15 mouse cellular contexts compared by ENCODE assay signal in genomic region chr9:47403317-47403716, GRCm38 (mm10).
"Had no signal": no experiment of that assay in that cellular context is flagged by ENCODE, and none has a peak within 500 bp of the region (broad histone marks: within the 10 kb centered on the region; RNA-seq: fewer than 3 reads in every experiment).

No protein-coding gene starts in this region.

- DNase-seq: kidney, adult 2 months; kidney, postnatal 10 days; kidney, postnatal 36 days; liver, postnatal 0 days; lung, embryonic 14.5 days; right cerebral cortex, postnatal 25 days; spleen, adult 18-20 months; thymus, postnatal 25 days had no signal

- H3K9ac ChIP-seq: limb, embryonic 15.5 days; liver, embryonic 14.5 days; liver, postnatal 0 days; lung, embryonic 14.5 days; stomach, embryonic 15.5 days had no signal

- H3K27ac ChIP-seq: limb, embryonic 15.5 days; liver, embryonic 14.5 days; macrophage; stomach, embryonic 15.5 days had no signal

- H3K4me2 ChIP-seq: limb, embryonic 15.5 days; liver, embryonic 11.5 days; lung, embryonic 14.5 days; stomach, embryonic 15.5 days had no signal

- H3K4me3 ChIP-seq: limb, embryonic 15.5 days; stomach, embryonic 15.5 days had no signal

- ATAC-seq: intestine, postnatal 0 days; liver, postnatal 0 days; lung, postnatal 0 days had no signal

- H3K9me3 ChIP-seq: limb, embryonic 15.5 days; stomach, embryonic 15.5 days had no signal

- H3K36me3 ChIP-seq: limb, embryonic 15.5 days; stomach, embryonic 15.5 days had no signal
